Mouse (Mus musculus) heart, adult 2 months (tissue): ENCODE measurements around the gene Itga9. TPM values are rescaled to one million over a fixed set of nuclear protein-coding genes. Genes with fewer than 3 reads are reported as not detected.

Experiments used
- DNase-seq, 2 experiments: peaks; one replicate each; pipeline ENCODE4 v3.0.0; 2021
- H3K27ac ChIP-seq: fragments of 200-600 bp; 2 replicates; pipeline ENCODE4 v1.8.1; 2022
- H3K27me3 ChIP-seq: fragments of 200-500 bp; 2 replicates; pipeline ENCODE4 v1.6.1; 2012; ENCODE audit warnings: mild to moderate bottlenecking, low read length, inconsistent platforms, mixed read lengths; ENCODE audit not compliant: control insufficient read depth, insufficient read depth
- H3K36me3 ChIP-seq: fragments of 200-500 bp; 2 replicates; pipeline ENCODE4 v1.6.1; 2012; ENCODE audit warnings: low read length, inconsistent platforms; ENCODE audit not compliant: control insufficient read depth, insufficient read depth
- H3K4me1 ChIP-seq: fragments of 200-500 bp; 2 replicates; pipeline ENCODE4 v1.6.1; 2011; ENCODE audit warnings: low read length; ENCODE audit not compliant: control insufficient read depth, insufficient read depth
- H3K4me3 ChIP-seq: fragments of 200-600 bp; 2 replicates; pipeline ENCODE4 v1.8.1; 2022
- H3K79me2 ChIP-seq: fragments of 200-500 bp; replicated peaks from 2 replicates; pipeline ENCODE4 v1.6.1; 2012; ENCODE audit warnings: mild to moderate bottlenecking, inconsistent platforms, low read length, moderate library complexity, mixed read lengths; ENCODE audit not compliant: control insufficient read depth, insufficient read depth
- H3K9ac ChIP-seq: fragments of 200-500 bp; 2 replicates; pipeline ENCODE4 v1.6.1; 2012; ENCODE audit warnings: low read depth, mild to moderate bottlenecking, control low read depth, inconsistent platforms, low read length, mixed read lengths
- CTCF ChIP-seq: fragments of 200-600 bp; IDR thresholded peaks from 2 replicates; pipeline ENCODE4 v1.8.1; 2022; ENCODE audit warnings: antibody characterized with exemption, mild to moderate bottlenecking, moderate library complexity
- EP300 ChIP-seq: fragments of 200-500 bp; IDR thresholded peaks from 2 replicates; pipeline ENCODE4 v1.6.1; 2011; ENCODE audit warnings: low read depth, low read length, control low read depth; ENCODE audit not compliant: insufficient read depth
- POLR2A ChIP-seq: fragments of 200-500 bp; IDR thresholded peaks from 2 replicates; pipeline ENCODE4 v1.6.1; 2011; ENCODE audit warnings: mild to moderate bottlenecking, low read depth, low read length, control low read depth; ENCODE audit not compliant: insufficient read depth
- WGBS: fragments of 180-500 bp; shearing (Covaris S2); methylation state at CpG from one replicate; pipeline ENCODE4 v1.1.7; 2018; 5-methylcytosine and 5-hydroxymethylcytosine counted together
- intact Hi-C: fragments of 180-260 bp; cut with DNase I; formaldehyde crosslinking; loops from one replicate; pipeline ENCODE4 v1.15.1; 2025
- polyA plus RNA-seq: library from polyadenylated mRNA; depleted of rRNA; stranded (reverse); fragments of >200 nt; gene quantifications from 2 replicates; pipeline ENCODE4 v1.2.3, GENCODE M21; 2012
- total RNA-seq, 2 experiments: library from RNA; stranded (reverse); gene quantifications; 2 replicates each; pipeline ENCODE4 v1.2.3; 2021

Gene Itga9
- total and polyA plus RNA-seq, 3 experiments, result 34.8 to 41.9 (median 35.3) TPM

DNA sequence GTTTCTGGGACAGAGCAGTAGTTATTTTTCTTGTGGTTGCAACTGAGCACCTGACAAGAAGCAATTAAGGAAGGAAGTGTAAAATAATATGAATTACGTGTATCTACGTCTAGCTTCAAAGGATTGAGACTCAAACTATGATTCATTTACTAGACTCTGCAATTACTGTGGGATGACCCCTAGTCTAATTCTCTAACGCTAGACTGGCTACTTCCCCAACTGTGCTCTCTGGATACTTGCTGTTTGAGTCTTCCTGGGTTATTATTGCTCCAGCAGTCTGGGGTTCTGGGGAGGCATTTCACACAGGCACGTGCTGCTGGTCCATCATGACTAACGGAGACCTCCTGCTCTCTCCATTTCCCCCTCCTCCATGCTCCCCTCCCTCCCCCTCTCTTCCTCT, 10.7 kb downstream of the Itga9 start:
- no peaks in the 10 kb centered on the region for H3K36me3 ChIP-seq
- no peak for DNase-seq
- intact Hi-C loops, result no loop called here
- peaks cover 11% of the 10 kb centered on the region for H3K4me1 ChIP-seq
- H3K27ac ChIP-seq, result no peak overlapping the region
- TF ChIP-seq CTCF (no peak), EP300 (no peak)
- no peak overlapping the region for H3K4me3 ChIP-seq
- no peaks in the 10 kb centered on the region for H3K79me2 ChIP-seq
- no peak overlapping the region for H3K9ac ChIP-seq
- WGBS, result 67% methylated on average over 5 of the region's 5 CpGs
- H3K27me3 ChIP-seq, result no peaks in the 10 kb centered on the region

DNA sequence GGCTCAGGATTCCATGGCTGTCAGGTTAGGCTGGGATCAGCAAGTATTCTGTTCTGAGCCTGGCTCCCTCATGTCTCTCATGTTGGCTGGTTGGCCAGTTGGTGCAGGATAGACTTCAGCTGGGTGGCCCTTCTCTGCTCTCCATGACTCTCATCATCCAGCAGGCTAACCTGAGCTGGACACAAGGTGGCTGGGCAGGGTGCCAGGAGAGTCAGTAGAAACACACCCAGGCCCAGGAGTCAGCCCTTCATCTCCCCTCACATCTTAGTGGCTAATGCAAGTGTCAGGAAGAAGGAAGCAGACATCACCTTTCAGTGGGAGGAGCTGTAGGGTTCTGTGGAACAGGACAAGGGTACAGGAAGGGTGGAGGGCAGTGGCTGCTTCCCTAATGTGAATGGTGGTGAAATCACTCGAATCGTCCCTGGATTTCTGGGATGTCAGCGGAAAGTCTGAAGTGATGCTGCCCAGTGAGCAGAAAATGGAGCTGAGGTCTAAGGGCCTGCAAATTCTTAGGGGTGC, 12.3 kb downstream of the Itga9 start:
- Histone ChIP-seq H3K27ac (no peak overlapping the region), H3K4me3 (no peak overlapping the region), H3K4me1 (peaks cover 10% of the 10 kb centered on the region), H3K36me3 (no peaks in the 10 kb centered on the region), H3K27me3 (no peaks in the 10 kb centered on the region), H3K79me2 (no peaks in the 10 kb centered on the region), H3K9ac (no peak overlapping the region)
- intact Hi-C loops, result no loop called here
- 56% methylated on average over 3 of the region's 3 CpGs for WGBS
- no peak for TF ChIP-seq CTCF
- peak in 1 of 2 experiments; percentile 27 for DNase-seq

GRCm38 (mm10) chr9:118620807-118621206, 14.3 kb downstream of the Itga9 start:
- H3K27me3 ChIP-seq, result no peaks in the 10 kb centered on the region
- H3K27ac ChIP-seq, result no peak overlapping the region
- H3K9ac ChIP-seq, result no peak overlapping the region
- H3K79me2 ChIP-seq, result no peaks in the 10 kb centered on the region
- peaks cover 8% of the 10 kb centered on the region for H3K4me1 ChIP-seq
- WGBS, result 65% methylated on average over 4 of the region's 4 CpGs
- intact Hi-C loops, result no loop called here
- TF ChIP-seq POLR2A, result no peak
- no peak for TF ChIP-seq EP300
- TF ChIP-seq CTCF, result no peak
- DNase-seq, result no peak
- no peaks in the 10 kb centered on the region for H3K36me3 ChIP-seq
- no peak overlapping the region for H3K4me3 ChIP-seq

- no peaks in the 10 kb centered on the region for H3K36me3 ChIP-seq
- no peaks in the 10 kb centered on the region for H3K27me3 ChIP-seq
- H3K9ac ChIP-seq, result no peak overlapping the region
- H3K79me2 ChIP-seq, result no peaks in the 10 kb centered on the region
- no peak overlapping the region for H3K27ac ChIP-seq
- no peak overlapping the region for H3K4me3 ChIP-seq
- 80% methylated on average over 6 of the region's 6 CpGs for WGBS
- no peak for TF ChIP-seq POLR2A
- no peak for TF ChIP-seq CTCF
- TF ChIP-seq EP300, result no peak
- intact Hi-C loops, result no loop called here
- no peak for DNase-seq
- H3K4me1 ChIP-seq, result peaks cover 8% of the 10 kb centered on the region
Measured at GRCm38 (mm10) chr9:118621691-118622090, 15.2 kb downstream of the Itga9 start.

GRCm38 (mm10) chr9:118622376-118623166, 16.1 kb downstream of the Itga9 start:
- DNase-seq, result peak; percentile 60 to 73
- WGBS, result 51% methylated on average over 18 of the region's 18 CpGs
- TF ChIP-seq EP300 (no peak), POLR2A (no peak), CTCF (no peak)

GRCm38 (mm10) chr9:118623483-118623882, 17.0 kb downstream of the Itga9 start:
- no peak overlapping the region for H3K27ac ChIP-seq
- DNase-seq, result no peak
- no peak overlapping the region for H3K4me3 ChIP-seq
- H3K9ac ChIP-seq, result no peak overlapping the region; the same call in 1 of the 2 replicates
- H3K36me3 ChIP-seq, result no peaks in the 10 kb centered on the region
- no peaks in the 10 kb centered on the region for H3K27me3 ChIP-seq
- H3K79me2 ChIP-seq, result no peaks in the 10 kb centered on the region
- WGBS, result 78% methylated on average over 9 of the region's 9 CpGs
- intact Hi-C loops, result no loop called here
- TF ChIP-seq POLR2A (no peak), CTCF (no peak), EP300 (no peak)
- peaks cover 8% of the 10 kb centered on the region for H3K4me1 ChIP-seq

More at GRCm38 (mm10) chr9:118622376-118623166, 16.1 kb downstream of the Itga9 start:
- H3K27ac ChIP-seq, result no peak overlapping the region
- no peaks in the 10 kb centered on the region for H3K36me3 ChIP-seq
- H3K9ac ChIP-seq, result no peak overlapping the region
- H3K4me3 ChIP-seq, result no peak overlapping the region
- intact Hi-C loops, result no loop called here
- no peaks in the 10 kb centered on the region for H3K79me2 ChIP-seq
- H3K27me3 ChIP-seq, result no peaks in the 10 kb centered on the region
- peaks cover 8% of the 10 kb centered on the region for H3K4me1 ChIP-seq
